Mouse (Mus musculus) CH12.LX (cell line): ENCODE data around the gene Rasl2-9. TPM values are rescaled to one million over a fixed set of nuclear protein-coding genes. Genes with fewer than 3 reads are reported as not detected.
"Not testable (repeated sequence)": the region's sequence is repeated elsewhere in the genome, so short reads cannot be mapped to it uniquely, and the experiment has no call there.

Source experiments
- DNase-seq: peaks from one replicate; pipeline ENCODE4 v3.0.0-alpha.2; 2013; ENCODE audit errors: extremely low read depth
- H3K27ac ChIP-seq: 2 replicates; pipeline ENCODE4 v1.5.1; 2012; ENCODE audit warnings: low read depth, mild to moderate bottlenecking, control low read depth, moderate library complexity; ENCODE audit not compliant: insufficient read depth
- H3K27me3 ChIP-seq: replicated peaks from 2 replicates; pipeline ENCODE3; 2012; ENCODE audit warnings: inconsistent platforms
- H3K36me3 ChIP-seq, 2 experiments: replicated peaks in 1 of 2; 2 replicates each; pipeline versions ENCODE3 to v1.6.1; 2012; ENCODE audit warnings: inconsistent platforms in 1 of 2, low read length in 1 of 2, mild to moderate bottlenecking in 1 of 2, mixed read lengths in 1 of 2, moderate library complexity in 1 of 2; ENCODE audit not compliant: control insufficient read depth in 1 of 2, insufficient read depth in 1 of 2
- H3K4me1 ChIP-seq, 2 experiments: 2 replicates each; pipeline ENCODE4 v1.6.1; 2012; ENCODE audit warnings: inconsistent platforms in 1 of 2, moderate library complexity in 1 of 2; ENCODE audit not compliant: insufficient read depth in 2 of 2, control insufficient read depth in 1 of 2
- H3K4me2 ChIP-seq: 2 replicates; pipeline ENCODE4 v1.6.1; 2012; ENCODE audit warnings: low read depth, mild to moderate bottlenecking, control low read depth; ENCODE audit not compliant: poor library complexity, insufficient read depth, severe bottlenecking
- H3K4me3 ChIP-seq, 3 experiments: fragments of 150-350 bp in 1 of 3; sonication (generic) in 1 of 3; replicated peaks in 1 of 3; 2 replicates each; pipeline versions ENCODE3 to v1.5.1; 2011 to 2012; ENCODE audit warnings: low read depth in 2 of 3, low read length in 2 of 3, mild to moderate bottlenecking in 2 of 3, moderate library complexity in 2 of 3, control low read depth in 1 of 3, improper control_type of control experiment in 1 of 3, inconsistent platforms in 1 of 3, mixed read lengths in 1 of 3; ENCODE audit not compliant: poor library complexity in 1 of 3
- H3K79me2 ChIP-seq: replicated peaks from 2 replicates; pipeline ENCODE4 v1.6.1; 2012; ENCODE audit warnings: mild to moderate bottlenecking, moderate library complexity; ENCODE audit not compliant: control insufficient read depth, poor library complexity, insufficient read depth, severe bottlenecking; ENCODE audit errors: extremely low read depth
- H3K9ac ChIP-seq: 2 replicates; pipeline ENCODE4 v1.6.1; 2012; ENCODE audit warnings: low read depth, mild to moderate bottlenecking, control low read depth, moderate library complexity; ENCODE audit not compliant: insufficient read depth
- H3K9me3 ChIP-seq: replicated peaks from 2 replicates; pipeline ENCODE3; 2012; ENCODE audit warnings: low read length, inconsistent platforms, mixed read lengths
- BHLHE40 ChIP-seq: IDR thresholded peaks from 2 replicates; pipeline ENCODE4 v1.6.1; 2011; ENCODE audit warnings: mild to moderate bottlenecking, low read depth, low read length, improper control_type of control experiment
- CHD2 ChIP-seq: IDR thresholded peaks from 2 replicates; pipeline ENCODE4 v1.6.1; 2011; ENCODE audit warnings: low read length, improper control_type of control experiment
- CTCF ChIP-seq, 2 experiments: IDR thresholded peaks in 1 of 2; conservative IDR thresholded peaks in 1 of 2; 2 replicates each; pipeline ENCODE4 v1.5.1; 2011 to 2012; ENCODE audit warnings: low read depth in 2 of 2, low read length in 2 of 2, improper control_type of control experiment in 1 of 2, inconsistent platforms in 1 of 2, mild to moderate bottlenecking in 1 of 2, moderate library complexity in 1 of 2
- ELF1 ChIP-seq: IDR thresholded peaks from 2 replicates; pipeline ENCODE4 v1.6.1; 2014; ENCODE audit warnings: low read depth, mild to moderate bottlenecking, inconsistent platforms, low read length, improper control_type of control experiment
- ETS1 ChIP-seq: conservative IDR thresholded peaks from 2 replicates; pipeline ENCODE4 v1.6.1; 2012; ENCODE audit warnings: low read depth, mild to moderate bottlenecking, inconsistent platforms, low read length, improper control_type of control experiment, moderate library complexity
- HCFC1 ChIP-seq: IDR thresholded peaks from 2 replicates; pipeline ENCODE4 v1.6.1; 2012; ENCODE audit warnings: low read depth, mild to moderate bottlenecking, inconsistent platforms, low read length, improper control_type of control experiment
- IRF4 ChIP-seq: IDR thresholded peaks from 2 replicates; pipeline ENCODE4 v1.6.1; 2014; ENCODE audit warnings: low read depth, mild to moderate bottlenecking, inconsistent platforms, low read length, improper control_type of control experiment
- JUN ChIP-seq: IDR thresholded peaks from 2 replicates; pipeline ENCODE4 v1.6.1; 2011; ENCODE audit warnings: low read depth, mild to moderate bottlenecking, low read length, improper control_type of control experiment, moderate library complexity; ENCODE audit not compliant: insufficient read depth
- KAT2A ChIP-seq: IDR thresholded peaks from 2 replicates; pipeline ENCODE4 v1.6.1; 2012; ENCODE audit warnings: low read length, improper control_type of control experiment, inconsistent platforms; ENCODE audit not compliant: insufficient replicate concordance
- MAFK ChIP-seq: IDR thresholded peaks from 2 replicates; pipeline ENCODE4 v1.6.1; 2011; ENCODE audit warnings: low read length, improper control_type of control experiment; ENCODE audit not compliant: insufficient replicate concordance
- MAX ChIP-seq: IDR thresholded peaks from 2 replicates; pipeline ENCODE4 v1.6.1; 2011; ENCODE audit warnings: low read length, improper control_type of control experiment
- MEF2A ChIP-seq: IDR thresholded peaks from 2 replicates; pipeline ENCODE4 v1.6.1; 2014; ENCODE audit warnings: low read depth, mild to moderate bottlenecking, inconsistent platforms, low read length, improper control_type of control experiment, borderline replicate concordance
- MXI1 ChIP-seq: IDR thresholded peaks from 2 replicates; pipeline ENCODE4 v1.6.1; 2011; ENCODE audit warnings: mild to moderate bottlenecking, low read depth, low read length, improper control_type of control experiment
- NELFE ChIP-seq: IDR thresholded peaks from 2 replicates; pipeline ENCODE4 v1.6.1; 2011; ENCODE audit warnings: low read depth, low read length, improper control_type of control experiment
- NRF1 ChIP-seq: IDR thresholded peaks from 2 replicates; pipeline ENCODE4 v1.6.1; 2014; ENCODE audit warnings: low read depth, mild to moderate bottlenecking, inconsistent platforms, low read length, improper control_type of control experiment, moderate library complexity
- POLR2A ChIP-seq: IDR thresholded peaks from 2 replicates; pipeline ENCODE4 v1.6.1; 2011; ENCODE audit warnings: low read depth, mild to moderate bottlenecking, improper control_type of control experiment, low read length
- POLR2AphosphoS2 ChIP-seq: IDR thresholded peaks from 2 replicates; pipeline ENCODE4 v1.6.1; 2011; ENCODE audit warnings: low read depth, low read length, improper control_type of control experiment
- RAD21 ChIP-seq: IDR thresholded peaks from 2 replicates; pipeline ENCODE4 v1.6.1; 2011; ENCODE audit warnings: low read depth, mild to moderate bottlenecking, low read length, improper control_type of control experiment, moderate library complexity
- SIN3A ChIP-seq: IDR thresholded peaks from 2 replicates; pipeline ENCODE4 v1.6.1; 2012; ENCODE audit warnings: low read length, improper control_type of control experiment, inconsistent platforms
- SMC3 ChIP-seq: IDR thresholded peaks from 2 replicates; pipeline ENCODE4 v1.6.1; 2011; ENCODE audit warnings: low read depth, low read length, improper control_type of control experiment
- TCF12 ChIP-seq: IDR thresholded peaks from 2 replicates; pipeline ENCODE4 v1.6.1; 2014; ENCODE audit warnings: low read depth, mild to moderate bottlenecking, inconsistent platforms, low read length, improper control_type of control experiment
- UBTF ChIP-seq: IDR thresholded peaks from 2 replicates; pipeline ENCODE4 v1.6.1; 2012; ENCODE audit warnings: low read depth, mild to moderate bottlenecking, inconsistent platforms, low read length, improper control_type of control experiment, moderate library complexity
- ZC3H11A ChIP-seq: IDR thresholded peaks from 2 replicates; pipeline ENCODE4 v1.6.1; 2012; ENCODE audit warnings: low read depth, mild to moderate bottlenecking, inconsistent platforms, low read length, improper control_type of control experiment
- dilution Hi-C: fragments of 300-500 bp; cut with MboI; formaldehyde crosslinking; loops from 2 replicates; pipeline ENCODE4 v1.14.3; 2020; ENCODE audit warnings: low sequenced_read_pairs; ENCODE audit not compliant: extremely low pct_unique_long_range_greater_than_20kb, extremely low pct_ligation_motif_present
- in situ Hi-C: fragments of 300-500 bp; cut with MboI; formaldehyde crosslinking; loops from 3 replicates; pipeline ENCODE4 v1.14.3; 2019; ENCODE audit warnings: low sequenced_read_pairs, low pct_ligation_motif_present, low pct_unique_long_range_greater_than_20kb, mixed read lengths
- polyA plus RNA-seq: library from polyadenylated mRNA; unstranded; fragments of >175 nt; gene quantifications from 2 replicates; pipeline ENCODE4 v1.2.1, GENCODE M21; 2012; ENCODE audit warnings: low read depth; ENCODE audit not compliant: insufficient read length
- total RNA-seq, 2 experiments: library from RNA; depleted of rRNA; stranded (reverse); fragments of 300-350 nt in 1 of 2; fragments of >200 nt in 1 of 2; gene quantifications; 2 replicates each; pipeline ENCODE4 v1.2.3; 2012 to 2014

The Rasl2-9 gene
- total RNA-seq (2012; rRNA removed), result 2.9 and 3.9 TPM in 2 replicates
- total RNA-seq (2014; rRNA removed), result 3.8 and 4.2 TPM in 2 replicates
- polyA plus RNA-seq, result 2.6 and 2.9 TPM in 2 replicates

- peaks cover 3 to 4% of the 10 kb centered on the region in 2 experiments; a peak in 3 of 4 replicates for H3K4me1 ChIP-seq
- dilution Hi-C loops, result no loop called here
- in situ Hi-C loops, result loop anchor here (5.0 kb wide), 1 partner anchor 63 kb away; the partner anchor contains the start of gene U2af2
- TF ChIP-seq ETS1 (no peak), NELFE (peak; percentile 60; the same call in 1 of the 2 replicates), UBTF (no peak), MAX (peak; percentile 48; the same call in 1 of the 2 replicates), BHLHE40 (peak; percentile 71), TCF12 (peak; percentile 66), POLR2A (peak; percentile 62; the same call in 1 of the 2 replicates), MAFK (no peak), POLR2AphosphoS2 (no peak), JUN (no peak), CHD2 (peak; percentile 90), ZC3H11A (0 out of 2 replicates have a peak, but pooled peaks have one; percentile 14), RAD21 (peak; percentile 73), KAT2A (no peak), IRF4 (peak; percentile 70; the same call in 1 of the 2 replicates), NRF1 (peak; percentile 59), SIN3A (no peak), ELF1 (peak; percentile 53), MEF2A (peak; percentile 51; the same call in 1 of the 2 replicates), CTCF (conservative IDR thresholded peaks at IDR 0.05 in 1 of 2, IDR thresholded peaks at IDR 0.05 in 1 of 2; ENCODE audit: low read depth in 2 of 2, low read length in 2 of 2) (peak in 1 of 2 experiments; percentile 86; a peak in 2 of 4 replicates), MXI1 (0 out of 2 replicates have a peak, but pooled peaks have one; percentile 19), SMC3 (peak; percentile 71), HCFC1 (peak; percentile 68)
- no peak within 1 kb of the TSS for H3K27ac ChIP-seq
- H3K4me3 ChIP-seq, result peak within 1 kb of the TSS; percentile 59 to 83 (median 79)
- peak within 1 kb of the TSS; percentile 60 for H3K4me2 ChIP-seq
- H3K27me3 ChIP-seq, result no peaks in the 10 kb centered on the region
- H3K9me3 ChIP-seq, result no peaks in the 10 kb centered on the region
- peak; percentile 71 for DNase-seq
- H3K36me3 ChIP-seq, result no peaks in the 10 kb centered on the region
- H3K79me2 ChIP-seq, result no peaks in the 10 kb centered on the region
- H3K9ac ChIP-seq, result peak within 1 kb of the TSS; percentile 72
These were observed at the start of gene Rasl2-9 for GRCm38 (mm10) chr7:5125549-5126406. Rasl2-9 (minus strand) TSS chr7:5125950.

- H3K79me2 ChIP-seq, H3K9me3 ChIP-seq, H3K4me2 ChIP-seq, DNase-seq, dilution Hi-C loops, H3K27me3 ChIP-seq, in situ Hi-C loops, H3K27ac ChIP-seq, H3K36me3 ChIP-seq, H3K4me3 ChIP-seq, H3K4me1 ChIP-seq, H3K9ac ChIP-seq: not testable (repeated sequence)
These were observed 23.8 kb upstream of the Rasl2-9 start, which contains the start of gene Vmn1r55 for GRCm38 (mm10) chr7:5149570-5149969. Vmn1r55 (minus strand) TSS chr7:5149670.
